Mouse (Mus musculus) liver, embryonic 14.5 days (tissue): ENCODE results near the gene Hoxa7.

Experiments
- CTCF ChIP-seq: IDR thresholded peaks from 2 replicates; pipeline ENCODE4 v1.5.1; 2016; ENCODE audit warnings: antibody characterized with exemption, low read depth, control low read depth
- EP300 ChIP-seq: IDR thresholded peaks from 2 replicates; pipeline ENCODE4 v1.6.1; 2016; ENCODE audit warnings: antibody characterized with exemption, low read depth

GRCm38 (mm10) chr6:52202362-52203120 lies 19.1 kb downstream of the Hoxa7 start:
- TF ChIP-seq CTCF, result no peak
- TF ChIP-seq EP300, result no peak
